Mouse (Mus musculus): ENCODE measurements around the gene 4930452B06Rik. TPM values are rescaled to one million over a fixed set of nuclear protein-coding genes. Genes with fewer than 3 reads are reported as not detected.
"Not testable (repeated sequence)": the region's sequence is repeated elsewhere in the genome, so short reads cannot be mapped to it uniquely, and the experiment has no call there.

Gene 4930452B06Rik
- polyA plus RNA-seq, 1 experiment from 2014 or later: 11.9 TPM

DNA sequence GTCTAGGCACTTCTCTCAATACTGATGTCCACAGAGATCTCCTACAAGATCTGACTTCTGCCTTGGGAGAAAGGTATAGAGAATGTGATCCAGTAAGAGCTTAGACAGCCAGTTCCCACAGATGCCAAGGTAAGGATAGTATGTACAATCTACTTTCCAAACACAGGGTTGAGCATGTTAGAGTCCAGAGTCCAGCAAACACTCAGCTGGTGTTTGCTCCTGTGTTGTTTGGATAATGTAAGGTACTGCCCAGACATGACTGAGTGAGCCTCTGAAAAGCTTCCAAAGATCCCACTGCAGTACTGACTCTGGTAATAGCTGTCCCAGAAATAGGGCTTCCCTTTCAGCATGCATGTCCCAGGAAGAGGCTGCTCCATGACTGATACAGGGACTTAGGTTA lies 54.0 kb downstream of the 4930452B06Rik start:
- no peak for TF ChIP-seq CTCF (IDR thresholded peaks at IDR 0.05; ENCODE audit: low read depth)
- Histone ChIP-seq H3K36me3 (ENCODE audit: insufficient read depth) (no peaks in the 10 kb centered on the region), H3K4me2 (no peak overlapping the region), H3K9me3 (ENCODE audit: low read depth, low read length) (no peaks in the 10 kb centered on the region), H3K4me1 (ENCODE audit: insufficient read depth) (no peaks in the 10 kb centered on the region), H3K4me3 (ENCODE audit: low read depth, low read length) (no peak overlapping the region), H3K27me3 (ENCODE audit: insufficient read depth, low read length) (no peaks in the 10 kb centered on the region), H3K27ac (ENCODE audit: low read depth) (no peak overlapping the region), H3K9ac (no peak overlapping the region)
- DNase-seq (no peak), ATAC-seq (ENCODE audit: insufficient read depth) (no peak)

DNA sequence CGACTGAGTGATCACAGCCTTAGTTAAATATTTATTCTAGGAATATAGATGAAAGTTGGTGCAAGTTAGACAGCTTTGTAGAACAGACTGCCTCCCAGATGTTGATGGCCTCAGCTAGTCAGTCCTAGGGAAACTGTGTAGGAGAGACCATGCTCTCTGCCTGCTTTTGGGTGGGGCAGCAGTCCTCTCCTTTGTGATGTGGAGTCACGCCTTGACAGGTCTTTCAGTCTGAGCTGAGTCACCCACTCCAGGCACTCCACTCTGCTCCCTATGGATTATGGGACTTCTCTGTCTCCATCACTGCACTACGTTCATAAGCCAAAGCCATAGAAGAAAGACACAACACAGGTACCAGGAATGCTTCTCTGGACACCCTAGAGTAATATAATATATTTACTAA lies 55.9 kb downstream of the 4930452B06Rik start:
- Histone ChIP-seq H3K9ac (no peak overlapping the region), H3K9me3 (ENCODE audit: low read depth, low read length) (no peaks in the 10 kb centered on the region), H3K27ac (ENCODE audit: low read depth) (no peak overlapping the region), H3K4me1 (ENCODE audit: insufficient read depth) (no peaks in the 10 kb centered on the region), H3K27me3 (ENCODE audit: insufficient read depth, low read length) (no peaks in the 10 kb centered on the region), H3K4me2 (no peak overlapping the region), H3K4me3 (ENCODE audit: low read depth, low read length) (no peak overlapping the region), H3K36me3 (ENCODE audit: insufficient read depth) (no peaks in the 10 kb centered on the region)
- ATAC-seq (ENCODE audit: insufficient read depth) (no peak), DNase-seq (no peak)
- WGBS: 45% methylated on average over 3 of the region's 3 CpGs
- TF ChIP-seq CTCF (IDR thresholded peaks at IDR 0.05; ENCODE audit: low read depth): no peak

DNA sequence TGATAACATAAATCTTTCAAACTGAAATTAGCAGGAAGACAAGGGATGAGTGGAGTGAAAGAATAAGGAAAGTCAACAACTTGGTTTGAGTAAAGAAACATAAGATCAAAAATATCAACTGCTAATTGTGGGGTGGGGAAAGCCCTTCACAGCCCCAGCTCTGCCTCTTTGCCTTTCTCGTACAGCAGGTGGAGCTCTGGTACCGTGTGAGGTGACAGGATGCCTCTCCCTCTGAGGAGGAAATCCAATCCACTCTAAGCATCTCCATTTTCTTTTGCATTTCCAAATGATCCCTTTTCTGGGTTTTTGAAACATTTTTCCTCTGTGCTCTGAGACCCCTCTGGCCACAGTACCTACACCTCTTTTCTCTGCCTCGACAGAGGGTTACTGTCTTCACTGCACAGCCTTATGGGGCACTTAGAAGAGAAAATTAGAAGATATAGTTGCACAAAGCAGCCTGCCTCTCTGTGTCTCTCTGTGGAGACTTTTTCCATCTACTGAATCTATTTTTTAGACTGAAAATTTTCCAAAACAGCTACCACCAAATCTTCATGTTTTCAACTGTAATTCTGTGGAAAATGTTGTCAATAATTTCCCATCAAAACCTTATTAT lies 57.4 kb downstream of the 4930452B06Rik start:
- H3K27me3 ChIP-seq (ENCODE audit: insufficient read depth, low read length): no peaks in the 10 kb centered on the region
- ATAC-seq (ENCODE audit: insufficient read depth) (peak; percentile 80; the same call in 1 of the 2 replicates), DNase-seq (peak; percentile 85)
- TF ChIP-seq CTCF (IDR thresholded peaks at IDR 0.05; ENCODE audit: low read depth): peak; percentile 88
- H3K27ac ChIP-seq (ENCODE audit: low read depth): no peak overlapping the region
- H3K4me2 ChIP-seq: no peak overlapping the region
- H3K36me3 ChIP-seq (ENCODE audit: insufficient read depth): no peaks in the 10 kb centered on the region
- WGBS: 2% methylated on average over 3 of the region's 3 CpGs
- H3K4me1 ChIP-seq (ENCODE audit: insufficient read depth): no peaks in the 10 kb centered on the region
- no peaks in the 10 kb centered on the region for H3K9me3 ChIP-seq (ENCODE audit: low read depth, low read length)
- no peak overlapping the region for H3K4me3 ChIP-seq (ENCODE audit: low read depth, low read length)
- no peak overlapping the region for H3K9ac ChIP-seq

DNA sequence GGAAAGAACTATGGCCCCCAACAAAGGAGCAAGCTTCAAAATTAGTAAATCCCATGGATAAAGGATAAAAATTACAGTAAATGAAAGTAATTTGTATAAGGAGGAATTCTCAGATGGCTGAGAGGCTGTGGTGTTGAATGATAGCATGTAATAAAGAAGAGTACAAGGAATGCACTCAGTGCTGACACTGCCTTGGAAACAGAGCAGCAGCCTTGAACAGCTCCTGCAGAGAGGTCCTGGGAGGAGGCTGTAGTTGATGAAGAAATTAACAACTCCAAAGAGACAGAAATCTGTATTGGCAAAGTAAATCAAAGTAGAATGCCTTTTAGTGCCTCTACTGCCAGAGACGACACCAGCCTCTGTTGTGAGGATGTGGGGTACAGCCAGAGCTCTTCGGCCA lies 61.1 kb downstream of the 4930452B06Rik start:
- no peaks in the 10 kb centered on the region for H3K9me3 ChIP-seq (ENCODE audit: low read depth, low read length)
- H3K9ac ChIP-seq: no peak overlapping the region
- no peaks in the 10 kb centered on the region for H3K27me3 ChIP-seq (ENCODE audit: insufficient read depth, low read length)
- TF ChIP-seq CTCF (IDR thresholded peaks at IDR 0.05; ENCODE audit: low read depth): no peak
- H3K36me3 ChIP-seq (ENCODE audit: insufficient read depth): no peaks in the 10 kb centered on the region
- no peaks in the 10 kb centered on the region for H3K4me1 ChIP-seq (ENCODE audit: insufficient read depth)
- no peak overlapping the region for H3K27ac ChIP-seq (ENCODE audit: low read depth)
- no peak overlapping the region for H3K4me2 ChIP-seq
- WGBS: 74% methylated on average over 2 of the region's 2 CpGs
- ATAC-seq (ENCODE audit: insufficient read depth) (no peak), DNase-seq (no peak)
- H3K4me3 ChIP-seq (ENCODE audit: low read depth, low read length): no peak overlapping the region

DNA sequence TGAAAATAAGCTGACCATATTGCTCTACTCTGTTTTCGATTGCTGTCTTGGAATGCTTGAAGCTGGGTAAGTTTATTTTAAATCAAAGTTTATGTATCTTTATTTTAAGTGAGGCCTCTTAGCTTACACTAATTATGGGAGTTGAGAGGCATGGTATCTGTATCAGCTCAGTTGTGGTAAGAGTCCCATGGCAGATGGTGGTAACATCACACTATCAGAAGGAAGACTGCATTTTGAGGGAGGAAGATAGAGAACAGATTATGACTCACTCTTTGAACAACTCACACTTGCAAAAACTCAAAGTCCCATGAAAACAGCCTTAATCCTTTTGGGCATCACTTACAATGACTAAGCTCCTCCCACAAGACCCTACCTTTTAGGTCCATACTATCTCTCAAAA lies 81.0 kb downstream of the 4930452B06Rik start:
- Histone ChIP-seq H3K4me1 (ENCODE audit: insufficient read depth) (no peaks in the 10 kb centered on the region), H3K36me3 (ENCODE audit: insufficient read depth) (no peaks in the 10 kb centered on the region), H3K9ac (no peak overlapping the region), H3K4me2 (no peak overlapping the region), H3K4me3 (ENCODE audit: low read depth, low read length) (no peak overlapping the region), H3K27ac (ENCODE audit: low read depth) (no peak overlapping the region), H3K27me3 (ENCODE audit: insufficient read depth, low read length) (no peaks in the 10 kb centered on the region), H3K9me3 (ENCODE audit: low read depth, low read length) (no peaks in the 10 kb centered on the region)
- no peak for ATAC-seq (ENCODE audit: insufficient read depth)
- 70% methylated on average over 1 of the region's 1 CpGs for WGBS
- no peak for DNase-seq
- TF ChIP-seq CTCF (IDR thresholded peaks at IDR 0.05; ENCODE audit: low read depth): no peak

DNA sequence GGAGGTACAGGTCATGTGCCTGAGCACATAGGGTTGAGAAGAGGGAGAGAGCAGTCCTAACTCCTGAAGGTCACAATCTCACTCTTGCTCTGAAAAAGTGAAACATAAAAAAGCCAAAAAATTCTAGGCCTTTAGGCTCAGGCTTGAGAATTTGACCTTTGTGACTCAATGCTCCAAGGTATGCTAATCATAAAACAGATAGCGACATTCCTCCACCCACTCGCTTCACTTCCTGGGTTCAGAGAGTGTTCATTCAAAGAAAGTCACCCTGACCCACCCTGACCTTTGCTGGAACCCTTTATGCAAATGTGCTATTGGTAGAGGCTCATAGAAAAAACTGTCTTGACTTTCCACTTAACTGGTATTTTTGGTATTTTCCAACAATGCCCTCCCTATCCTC lies 115.0 kb downstream of the 4930452B06Rik start:
- not testable (repeated sequence) for DNase-seq; H3K9ac ChIP-seq; H3K9me3 ChIP-seq (ENCODE audit: low read depth, low read length); ATAC-seq (ENCODE audit: insufficient read depth); H3K4me3 ChIP-seq (ENCODE audit: low read depth, low read length); H3K4me2 ChIP-seq; H3K27me3 ChIP-seq (ENCODE audit: insufficient read depth, low read length); H3K4me1 ChIP-seq (ENCODE audit: insufficient read depth); H3K27ac ChIP-seq (ENCODE audit: low read depth); H3K36me3 ChIP-seq (ENCODE audit: insufficient read depth)
- WGBS: 73% methylated on average over 2 of the region's 2 CpGs

DNA sequence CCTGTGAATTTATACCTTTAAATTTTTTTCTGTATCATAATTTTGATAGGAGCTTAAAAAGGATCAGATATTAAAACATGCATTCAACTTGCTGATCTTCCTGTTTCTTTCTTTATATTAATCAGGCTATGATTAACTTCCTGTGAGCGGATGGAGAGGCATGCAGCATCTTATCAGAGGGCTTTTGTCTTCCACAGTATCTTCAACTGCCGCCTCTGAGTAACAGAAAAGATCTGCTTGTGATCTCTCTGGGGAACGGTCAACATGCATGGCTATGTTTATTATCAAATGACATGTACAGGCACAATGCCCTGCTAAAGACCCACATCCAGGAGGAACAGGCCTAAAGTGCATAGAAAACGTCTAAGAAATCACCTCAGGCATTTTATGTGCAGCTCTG lies 116.9 kb downstream of the 4930452B06Rik start:
- H3K27ac ChIP-seq (ENCODE audit: low read depth): no peak overlapping the region
- 40% methylated on average over 4 of the region's 4 CpGs for WGBS
- no peaks in the 10 kb centered on the region for H3K4me1 ChIP-seq (ENCODE audit: insufficient read depth)
- no peak for TF ChIP-seq CTCF (IDR thresholded peaks at IDR 0.05; ENCODE audit: low read depth)
- no peak overlapping the region for H3K4me2 ChIP-seq
- no peaks in the 10 kb centered on the region for H3K27me3 ChIP-seq (ENCODE audit: insufficient read depth, low read length)
- no peak overlapping the region for H3K4me3 ChIP-seq (ENCODE audit: low read depth, low read length)
- H3K9me3 ChIP-seq (ENCODE audit: low read depth, low read length): no peaks in the 10 kb centered on the region
- no peak for ATAC-seq (ENCODE audit: insufficient read depth)
- DNase-seq: no peak
- no peak overlapping the region for H3K9ac ChIP-seq
- no peaks in the 10 kb centered on the region for H3K36me3 ChIP-seq (ENCODE audit: insufficient read depth)

DNA sequence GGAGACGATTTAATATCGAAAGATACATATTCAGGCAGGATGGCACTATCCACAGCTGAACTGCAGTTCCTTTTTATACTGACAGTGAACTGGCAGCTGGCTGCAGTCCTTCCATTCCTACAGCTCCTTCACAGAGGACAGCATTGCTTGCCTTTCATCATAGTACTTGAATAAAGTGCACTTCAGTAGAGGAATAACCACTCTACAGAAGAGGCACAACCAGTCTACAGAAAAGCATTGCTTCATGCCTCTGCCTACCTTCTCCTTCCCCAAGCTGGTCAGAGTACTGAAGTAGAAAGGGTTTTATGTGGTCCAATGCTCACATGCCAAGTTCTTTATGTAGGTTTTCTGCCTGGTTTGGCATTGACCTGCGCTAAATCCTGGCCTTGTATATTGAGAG lies 130.0 kb downstream of the 4930452B06Rik start:
- Histone ChIP-seq H3K4me3 (ENCODE audit: low read depth, low read length) (no peak overlapping the region), H3K4me2 (no peak overlapping the region), H3K36me3 (ENCODE audit: insufficient read depth) (no peaks in the 10 kb centered on the region), H3K9ac (no peak overlapping the region), H3K4me1 (ENCODE audit: insufficient read depth) (no peaks in the 10 kb centered on the region), H3K27me3 (ENCODE audit: insufficient read depth, low read length) (no peaks in the 10 kb centered on the region), H3K27ac (ENCODE audit: low read depth) (no peak overlapping the region), H3K9me3 (ENCODE audit: low read depth, low read length) (no peaks in the 10 kb centered on the region)
- WGBS: 82% methylated on average over 3 of the region's 3 CpGs
- ATAC-seq (ENCODE audit: insufficient read depth): peak; percentile 58; the same call in 1 of the 2 replicates
- DNase-seq: peak; percentile 37
- no peak for TF ChIP-seq CTCF (IDR thresholded peaks at IDR 0.05; ENCODE audit: low read depth)

Data from lung, embryonic 14.5 days (tissue).